Mouse (Mus musculus): ENCODE data around the gene Tbxas1. TPM values are rescaled to one million over a fixed set of nuclear protein-coding genes. Genes with fewer than 3 reads are reported as not detected.

The Tbxas1 gene
- polyA plus RNA-seq, 1 experiment, result 1.2 TPM

DNA sequence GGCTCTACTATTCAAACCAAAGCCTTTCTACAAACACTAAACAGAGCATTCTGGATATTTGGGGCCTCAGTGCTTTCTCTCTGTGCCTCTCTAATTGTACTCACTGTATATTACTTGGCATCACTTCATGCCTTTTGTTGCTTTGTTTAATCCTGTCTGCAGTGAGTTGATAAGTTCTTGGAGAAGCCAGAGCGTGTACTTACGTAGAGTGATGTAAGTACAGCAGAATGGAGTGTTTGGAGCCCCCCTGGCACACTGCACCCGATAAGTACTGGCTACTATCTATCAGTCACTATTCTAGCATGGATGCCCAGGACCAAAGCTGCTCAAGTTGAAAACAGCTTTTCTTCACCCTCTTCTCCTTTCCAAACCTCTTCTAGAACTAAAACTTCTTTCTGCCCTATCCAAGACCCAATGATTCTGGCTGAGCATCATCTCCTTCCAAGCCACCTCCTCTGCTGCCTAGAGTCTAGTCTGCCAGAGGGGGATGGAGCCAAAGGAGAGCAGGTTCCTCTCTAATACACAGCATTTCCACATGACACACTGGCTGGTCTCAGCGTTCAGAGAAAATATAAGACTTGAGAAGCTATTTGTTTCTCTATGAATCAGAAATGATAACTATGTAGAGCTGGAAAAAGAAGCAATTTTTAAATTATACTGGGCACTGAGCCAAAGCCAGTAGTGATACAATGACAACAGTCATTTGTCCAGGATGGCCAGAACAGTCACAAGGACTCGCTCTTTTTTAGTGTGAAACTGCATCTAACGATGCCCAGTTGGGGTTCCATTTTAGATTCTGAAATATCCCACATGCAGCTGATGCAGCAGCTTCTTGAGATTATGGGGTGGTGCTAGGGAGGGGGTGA, 28.6 kb upstream of the Tbxas1 start:
- H3K27ac ChIP-seq (ENCODE audit: insufficient read depth, low read length), result no peak overlapping the region; the same call in 1 of the 2 replicates
- no peak for TF ChIP-seq POLR2A (IDR thresholded peaks at IDR 0.05; ENCODE audit: borderline replicate concordance, insufficient read depth, low read length)
- no peak for TF ChIP-seq CTCF (IDR thresholded peaks at IDR 0.05; ENCODE audit: borderline replicate concordance, insufficient read depth, low read depth, low read length)
- H3K27me3 ChIP-seq (ENCODE audit: control insufficient read depth, insufficient read depth, low read length), result no peaks in the 10 kb centered on the region
- peaks cover 14% of the 10 kb centered on the region for H3K4me1 ChIP-seq (ENCODE audit: control insufficient read depth, insufficient read depth, low read length)
- DNase-seq, result peak in 1 of 2 experiments; percentile 15
- no peak overlapping the region for H3K4me3 ChIP-seq (replicated peaks; ENCODE audit: insufficient read depth, low read depth, low read length)
- WGBS, result 75% methylated on average over 6 of the region's 6 CpGs

DNA sequence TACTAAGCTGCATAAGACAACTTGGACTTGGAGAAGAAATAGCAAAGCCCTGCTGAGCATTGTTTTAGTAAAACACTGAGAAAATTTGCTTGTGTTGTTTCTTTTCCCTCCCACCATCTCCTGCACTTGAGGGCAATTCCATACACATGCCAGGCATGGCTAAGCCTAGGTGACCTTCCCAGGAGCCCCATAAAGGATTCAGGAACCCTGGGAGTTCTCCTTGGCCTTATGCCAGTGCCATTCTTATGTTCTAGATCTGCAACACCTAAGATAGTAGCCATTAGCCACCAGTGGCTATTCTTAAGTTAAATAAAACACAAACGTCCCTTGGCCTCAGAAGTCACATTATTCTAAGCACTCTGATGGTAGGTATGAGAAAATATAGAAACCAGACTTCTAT, 27.8 kb upstream of the Tbxas1 start:
- DNase-seq, result peak in 1 of 2 experiments; percentile 21
- Histone ChIP-seq H3K4me3 (replicated peaks; ENCODE audit: insufficient read depth, low read depth, low read length) (no peak overlapping the region), H3K27ac (ENCODE audit: insufficient read depth, low read length) (no peak overlapping the region; the same call in 1 of the 2 replicates), H3K4me1 (ENCODE audit: control insufficient read depth, insufficient read depth, low read length) (peaks cover 17% of the 10 kb centered on the region), H3K27me3 (ENCODE audit: control insufficient read depth, insufficient read depth, low read length) (no peaks in the 10 kb centered on the region)
- TF ChIP-seq POLR2A (IDR thresholded peaks at IDR 0.05; ENCODE audit: borderline replicate concordance, insufficient read depth, low read length), result no peak
- TF ChIP-seq CTCF (IDR thresholded peaks at IDR 0.05; ENCODE audit: borderline replicate concordance, insufficient read depth, low read depth, low read length), result no peak
- WGBS, result 83% methylated on average over 1 of the region's 1 CpGs

DNA sequence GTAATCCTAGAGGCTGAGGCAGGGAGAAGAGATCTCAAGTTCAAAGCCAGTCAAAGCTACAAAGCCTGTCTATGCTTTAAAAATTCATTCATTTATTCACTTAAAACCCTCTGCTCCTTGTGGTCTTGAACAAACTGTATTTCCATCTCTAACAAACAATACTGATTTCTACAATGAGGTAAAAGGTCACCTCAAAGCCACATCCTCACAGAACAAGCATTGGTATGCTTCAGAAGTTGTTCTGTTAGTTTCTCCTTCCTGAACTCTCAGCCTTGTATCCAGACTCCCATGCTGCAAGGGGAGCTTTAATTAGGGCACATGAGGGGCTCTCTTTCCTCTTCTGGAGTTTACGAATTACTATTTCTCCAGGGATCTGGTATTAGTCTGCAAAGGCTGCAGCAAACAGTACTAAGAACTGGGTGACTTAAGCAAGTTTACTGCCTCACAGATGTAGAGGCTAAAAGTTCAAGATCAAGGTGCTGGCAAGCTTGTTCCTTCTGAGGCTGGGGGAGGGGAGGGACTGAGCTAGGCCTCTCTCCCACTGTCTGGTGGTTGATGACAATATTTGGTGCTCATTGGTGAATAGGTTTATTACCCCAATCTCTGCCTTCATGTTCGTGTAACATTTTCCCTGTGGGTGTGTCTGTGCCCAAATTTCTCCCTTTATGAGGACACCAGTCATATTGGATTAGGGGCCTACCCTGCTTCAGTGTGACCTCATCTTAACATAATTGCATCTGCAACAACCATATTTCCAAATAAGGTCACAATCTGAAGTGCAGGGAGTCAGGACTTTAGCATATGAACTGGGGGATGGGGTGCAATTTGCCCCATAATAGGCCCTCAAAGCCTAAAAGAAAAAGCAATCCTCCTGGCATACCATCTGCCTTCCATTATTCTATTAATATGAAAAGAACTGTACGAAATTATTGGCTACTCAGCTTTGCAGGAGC, 27.0 kb upstream of the Tbxas1 start:
- H3K4me1 ChIP-seq (ENCODE audit: control insufficient read depth, insufficient read depth, low read length), result peaks cover 18% of the 10 kb centered on the region
- no peaks in the 10 kb centered on the region for H3K27me3 ChIP-seq (ENCODE audit: control insufficient read depth, insufficient read depth, low read length)
- 75% methylated on average over 3 of the region's 3 CpGs for WGBS
- H3K27ac ChIP-seq (ENCODE audit: insufficient read depth, low read length), result no peak overlapping the region
- TF ChIP-seq POLR2A (IDR thresholded peaks at IDR 0.05; ENCODE audit: borderline replicate concordance, insufficient read depth, low read length) (no peak), CTCF (IDR thresholded peaks at IDR 0.05; ENCODE audit: borderline replicate concordance, insufficient read depth, low read depth, low read length) (no peak)
- peak in 1 of 2 experiments; percentile 41 for DNase-seq
- H3K4me3 ChIP-seq (replicated peaks; ENCODE audit: insufficient read depth, low read depth, low read length), result no peak overlapping the region

DNA sequence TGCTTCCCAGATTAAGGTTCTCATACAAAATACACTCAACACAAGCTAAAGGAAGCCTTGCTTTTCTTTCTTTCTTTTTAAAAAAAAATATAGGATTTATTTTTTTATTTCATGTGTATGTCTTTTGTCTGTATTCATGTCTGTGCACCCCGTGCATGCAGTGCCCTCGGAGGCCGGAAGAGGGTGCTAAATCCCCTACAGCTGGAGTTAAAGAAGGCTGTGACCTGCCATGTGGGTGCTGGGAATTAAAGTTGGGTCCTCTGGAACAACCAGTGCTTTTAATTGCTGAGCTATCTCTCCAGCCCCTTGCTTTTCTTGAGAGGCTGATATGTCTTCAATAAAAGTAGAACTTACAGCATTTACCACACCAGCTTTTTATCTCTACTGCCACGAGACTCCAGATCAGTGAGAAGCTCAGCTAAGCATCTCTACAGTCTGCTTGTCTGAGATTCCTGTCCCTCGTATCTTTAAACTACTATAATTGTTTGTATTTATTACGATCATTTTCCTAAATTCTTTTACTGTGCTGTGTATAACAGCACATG, 24.4 kb upstream of the Tbxas1 start:
- 96% methylated on average over 6 of the region's 6 CpGs for WGBS
- H3K4me3 ChIP-seq (replicated peaks; ENCODE audit: insufficient read depth, low read depth, low read length), result no peak overlapping the region
- peaks cover 21% of the 10 kb centered on the region for H3K4me1 ChIP-seq (ENCODE audit: control insufficient read depth, insufficient read depth, low read length)
- TF ChIP-seq CTCF (IDR thresholded peaks at IDR 0.05; ENCODE audit: borderline replicate concordance, insufficient read depth, low read depth, low read length), result no peak
- no peak for TF ChIP-seq POLR2A (IDR thresholded peaks at IDR 0.05; ENCODE audit: borderline replicate concordance, insufficient read depth, low read length)
- no peak overlapping the region for H3K27ac ChIP-seq (ENCODE audit: insufficient read depth, low read length)
- H3K27me3 ChIP-seq (ENCODE audit: control insufficient read depth, insufficient read depth, low read length), result no peaks in the 10 kb centered on the region
- DNase-seq, result no peak

DNA sequence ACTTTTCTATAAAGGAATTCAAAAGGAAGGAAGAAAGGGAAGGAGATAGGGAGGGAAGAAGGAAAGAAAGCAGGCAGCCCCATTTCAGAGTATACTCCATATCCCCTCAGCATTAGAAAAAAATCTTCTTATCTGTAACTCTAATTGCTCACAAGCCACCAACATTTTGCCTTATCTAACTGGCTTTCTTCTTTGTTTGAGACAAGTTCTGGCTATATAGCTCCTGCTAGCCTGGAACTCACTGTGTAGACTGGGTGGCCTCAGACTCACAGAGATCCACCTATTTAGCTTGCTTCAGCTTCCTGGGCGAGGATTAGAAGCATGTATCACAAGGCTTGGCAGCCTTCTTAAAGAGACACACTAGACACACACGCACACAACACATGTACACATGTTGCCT, 23.5 kb upstream of the Tbxas1 start:
- DNase-seq, result no peak
- WGBS, result 81% methylated on average over 2 of the region's 2 CpGs
- no peak for TF ChIP-seq CTCF (IDR thresholded peaks at IDR 0.05; ENCODE audit: borderline replicate concordance, insufficient read depth, low read depth, low read length)
- no peak for TF ChIP-seq POLR2A (IDR thresholded peaks at IDR 0.05; ENCODE audit: borderline replicate concordance, insufficient read depth, low read length)
- peaks cover 18% of the 10 kb centered on the region for H3K4me1 ChIP-seq (ENCODE audit: control insufficient read depth, insufficient read depth, low read length)
- H3K27me3 ChIP-seq (ENCODE audit: control insufficient read depth, insufficient read depth, low read length), result no peaks in the 10 kb centered on the region
- H3K27ac ChIP-seq (ENCODE audit: insufficient read depth, low read length), result no peak overlapping the region
- H3K4me3 ChIP-seq (replicated peaks; ENCODE audit: insufficient read depth, low read depth, low read length), result no peak overlapping the region

DNA sequence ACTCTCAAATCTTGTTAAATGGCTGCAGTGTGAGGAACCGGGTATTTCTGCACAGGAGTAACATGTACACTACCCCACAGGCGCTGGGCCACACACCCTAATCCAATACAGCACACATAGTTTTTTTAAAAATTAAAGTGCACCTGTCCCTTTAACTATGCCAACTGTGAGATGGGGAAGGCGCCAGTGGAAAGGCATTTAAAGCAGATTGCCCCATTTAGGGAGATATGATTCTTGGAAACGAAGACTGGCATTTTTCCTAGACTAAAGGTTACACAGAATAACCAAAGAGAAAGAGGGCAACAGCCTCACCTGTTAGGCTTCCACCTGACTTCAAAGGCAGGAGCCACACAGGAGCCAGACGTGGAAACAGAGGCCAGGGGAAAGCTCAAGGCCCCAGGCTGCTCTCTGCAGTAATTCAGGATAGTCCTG, 21.6 kb upstream of the Tbxas1 start:
- H3K27ac ChIP-seq (ENCODE audit: insufficient read depth, low read length), result no peak overlapping the region
- no peak for TF ChIP-seq CTCF (IDR thresholded peaks at IDR 0.05; ENCODE audit: borderline replicate concordance, insufficient read depth, low read depth, low read length)
- no peak overlapping the region for H3K4me3 ChIP-seq (replicated peaks; ENCODE audit: insufficient read depth, low read depth, low read length)
- 12% methylated on average over 5 of the region's 5 CpGs for WGBS
- H3K4me1 ChIP-seq (ENCODE audit: control insufficient read depth, insufficient read depth, low read length), result peaks cover 18% of the 10 kb centered on the region
- peak; percentile 61 to 86 for DNase-seq
- no peaks in the 10 kb centered on the region for H3K27me3 ChIP-seq (ENCODE audit: control insufficient read depth, insufficient read depth, low read length)

DNA sequence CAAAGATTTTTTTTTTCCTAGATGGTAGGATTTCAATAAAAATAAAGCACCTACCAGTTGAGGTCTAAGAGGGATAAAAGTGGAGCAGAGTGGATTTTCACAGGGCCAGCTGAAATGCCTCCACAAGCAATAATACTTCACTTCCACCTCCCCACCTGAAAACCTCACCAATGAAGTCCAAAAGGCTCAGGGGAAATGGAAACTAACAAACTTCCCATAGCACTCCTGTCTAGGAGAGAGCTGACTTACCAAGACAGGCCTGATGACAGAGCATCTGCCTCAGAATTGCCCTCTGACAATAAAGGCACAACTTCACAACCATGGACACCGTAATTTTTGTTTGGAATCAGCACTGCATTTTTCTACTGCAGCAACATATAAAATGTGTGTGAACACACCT, 15.4 kb upstream of the Tbxas1 start:
- Histone ChIP-seq H3K4me3 (replicated peaks; ENCODE audit: insufficient read depth, low read depth, low read length) (no peak overlapping the region), H3K4me1 (ENCODE audit: control insufficient read depth, insufficient read depth, low read length) (peaks cover under 1% of the 10 kb centered on the region; the same call in 1 of the 2 replicates), H3K27me3 (ENCODE audit: control insufficient read depth, insufficient read depth, low read length) (no peaks in the 10 kb centered on the region), H3K27ac (ENCODE audit: insufficient read depth, low read length) (no peak overlapping the region)
- 91% methylated on average over 1 of the region's 1 CpGs for WGBS
- TF ChIP-seq CTCF (IDR thresholded peaks at IDR 0.05; ENCODE audit: borderline replicate concordance, insufficient read depth, low read depth, low read length), result no peak
- no peak for TF ChIP-seq POLR2A (IDR thresholded peaks at IDR 0.05; ENCODE audit: borderline replicate concordance, insufficient read depth, low read length)
- DNase-seq, result no peak

All from cerebellum, adult 2 months (tissue).